Mouse (Mus musculus) lung, postnatal 0 days (tissue): Measurements from ENCODE around the gene Marveld2. TPM values are rescaled to one million over a fixed set of nuclear protein-coding genes. Genes with fewer than 3 reads are reported as not detected.

Experiments used
- ATAC-seq: fragments of 200-750 bp; cut with Nextera tagmentation; 2 replicates; pipeline ENCODE4 v1.8.0; 2017; ENCODE audit warnings: moderate library complexity
- DNase-seq: peaks from one replicate; pipeline ENCODE4 v3.0.0-alpha.2; 2016; ENCODE audit warnings: low spot score
- H3K27ac ChIP-seq: fragments of 300-500 bp; sonication (generic); 2 replicates; pipeline ENCODE4 v1.5.1; 2014; ENCODE audit warnings: antibody characterized with exemption, mild to moderate bottlenecking, low read length, mixed read lengths
- H3K27me3 ChIP-seq: fragments of 300-500 bp; sonication (generic); replicated peaks from 2 replicates; pipeline ENCODE4 v1.6.1; 2014; ENCODE audit warnings: low read length, mixed read lengths; ENCODE audit not compliant: insufficient read depth
- H3K36me3 ChIP-seq: fragments of 300-500 bp; sonication (generic); 2 replicates; pipeline ENCODE4 v1.6.1; 2014; ENCODE audit warnings: low read length, mixed read lengths; ENCODE audit not compliant: insufficient read depth
- H3K4me1 ChIP-seq: fragments of 300-500 bp; sonication (generic); 2 replicates; pipeline ENCODE4 v1.6.1; 2014; ENCODE audit warnings: antibody characterized with exemption, low read depth, low read length, mixed read lengths; ENCODE audit not compliant: insufficient read depth
- H3K4me2 ChIP-seq: fragments of 300-500 bp; sonication (generic); replicated peaks from 2 replicates; pipeline ENCODE4 v1.6.1; 2014; ENCODE audit warnings: low read depth, mild to moderate bottlenecking, low read length, moderate library complexity, mixed read lengths
- H3K4me3 ChIP-seq: fragments of 300-500 bp; sonication (generic); 2 replicates; pipeline ENCODE4 v1.5.1; 2014; ENCODE audit warnings: low read depth, low read length
- H3K9ac ChIP-seq: fragments of 300-500 bp; sonication (generic); replicated peaks from 2 replicates; pipeline ENCODE4 v1.6.1; 2014; ENCODE audit warnings: low read depth, mild to moderate bottlenecking
- H3K9me3 ChIP-seq: fragments of 300-500 bp; sonication (generic); 2 replicates; pipeline ENCODE4 v1.6.1; 2016; ENCODE audit warnings: low read length, mixed read lengths
- CTCF ChIP-seq: IDR thresholded peaks from 2 replicates; pipeline ENCODE4 v1.5.1; 2016; ENCODE audit warnings: antibody characterized with exemption, mild to moderate bottlenecking
- EP300 ChIP-seq: IDR thresholded peaks from 2 replicates; pipeline ENCODE4 v1.6.1; 2016; ENCODE audit warnings: antibody characterized with exemption, mild to moderate bottlenecking, control low read depth
- WGBS: fragments of 180-500 bp; shearing (Covaris S2); extraction: QIAGEN DNeasy Blood & Tissue Kit; methylation state at CpG from one replicate; pipeline ENCODE4 v1.1.7; 2014; 5-methylcytosine and 5-hydroxymethylcytosine counted together
- polyA plus RNA-seq: library from polyadenylated mRNA; unstranded; fragments of >200 nt; fragmentation: Nextera tagmentation; extraction: Ambion mirVana; gene quantifications from 2 replicates; pipeline ENCODE4 v1.2.1, GENCODE M21; 2015

Gene Marveld2
- polyA plus RNA-seq, 1 experiment from 2014 or later, result 11.8 TPM

- H3K4me3 ChIP-seq, result no peak overlapping the region
- H3K27ac ChIP-seq, result peak overlapping the region; percentile 70
- DNase-seq, result peak; percentile 74
- H3K27me3 ChIP-seq, result no peaks in the 10 kb centered on the region
- no peaks in the 10 kb centered on the region for H3K36me3 ChIP-seq
- H3K9ac ChIP-seq, result no peak overlapping the region
- H3K4me2 ChIP-seq, result no peak overlapping the region
- no peaks in the 10 kb centered on the region for H3K4me1 ChIP-seq
- no peak for TF ChIP-seq EP300
- no peak; the same call in 1 of the 2 replicates for TF ChIP-seq CTCF
- ATAC-seq, result peak; percentile 73
- H3K9me3 ChIP-seq, result no peaks in the 10 kb centered on the region
- 54% methylated on average over 11 of the region's 17 CpGs for WGBS
Observed at GRCm38 (mm10) chr13:100594041-100594792, 22.6 kb downstream of the Marveld2 start.

- Histone ChIP-seq H3K36me3 (no peaks in the 10 kb centered on the region), H3K27ac (no peak overlapping the region), H3K4me1 (no peaks in the 10 kb centered on the region), H3K4me3 (0 out of 2 replicates have a peak overlapping the region, but pooled peaks have one; percentile 2), H3K4me2 (no peak overlapping the region), H3K9me3 (no peaks in the 10 kb centered on the region), H3K9ac (no peak overlapping the region), H3K27me3 (no peaks in the 10 kb centered on the region)
- no peak for DNase-seq
- 85% methylated on average over 11 of the region's 12 CpGs for WGBS
- no peak for TF ChIP-seq CTCF
- TF ChIP-seq EP300, result no peak
- no peak for ATAC-seq
Observed at GRCm38 (mm10) chr13:100588646-100589045, 28.1 kb downstream of the Marveld2 start.

- peak overlapping the region; percentile 21; the same call in 1 of the 2 replicates for H3K27ac ChIP-seq
- H3K9me3 ChIP-seq, result no peaks in the 10 kb centered on the region
- ATAC-seq (no peak), DNase-seq (no peak)
- no peaks in the 10 kb centered on the region for H3K4me1 ChIP-seq
- H3K36me3 ChIP-seq, result no peaks in the 10 kb centered on the region
- no peak overlapping the region for H3K9ac ChIP-seq
- no peak overlapping the region for H3K4me2 ChIP-seq
- 37% methylated on average over 6 of the region's 6 CpGs for WGBS
- no peak overlapping the region for H3K4me3 ChIP-seq
- TF ChIP-seq CTCF, result no peak
- no peak for TF ChIP-seq EP300
- H3K27me3 ChIP-seq, result no peaks in the 10 kb centered on the region
Observed at GRCm38 (mm10) chr13:100582144-100582543, 34.6 kb downstream of the Marveld2 start.

GRCm38 (mm10) chr13:100581701-100582100 lies 35.1 kb downstream of the Marveld2 start:
- no peak overlapping the region for H3K4me2 ChIP-seq
- H3K4me1 ChIP-seq, result no peaks in the 10 kb centered on the region
- WGBS, result 10% methylated on average over 3 of the region's 3 CpGs
- no peaks in the 10 kb centered on the region for H3K27me3 ChIP-seq
- ATAC-seq (peak; percentile 46), DNase-seq (peak; percentile 35)
- TF ChIP-seq EP300 (no peak), CTCF (no peak)
- no peak overlapping the region for H3K9ac ChIP-seq
- peak overlapping the region; percentile 21; the same call in 1 of the 2 replicates for H3K27ac ChIP-seq
- no peaks in the 10 kb centered on the region for H3K36me3 ChIP-seq
- H3K9me3 ChIP-seq, result no peaks in the 10 kb centered on the region
- no peak overlapping the region for H3K4me3 ChIP-seq

GRCm38 (mm10) chr13:100579951-100580350 lies 36.8 kb downstream of the Marveld2 start:
- no peak overlapping the region for H3K9ac ChIP-seq
- no peak overlapping the region for H3K4me2 ChIP-seq
- no peak for DNase-seq
- no peaks in the 10 kb centered on the region for H3K9me3 ChIP-seq
- no peak for ATAC-seq
- no peaks in the 10 kb centered on the region for H3K27me3 ChIP-seq
- H3K27ac ChIP-seq, result no peak overlapping the region
- no peaks in the 10 kb centered on the region for H3K36me3 ChIP-seq
- TF ChIP-seq CTCF (peak; percentile 28; the same call in 1 of the 2 replicates), EP300 (no peak)
- H3K4me1 ChIP-seq, result no peaks in the 10 kb centered on the region
- no peak overlapping the region for H3K4me3 ChIP-seq

- no peak overlapping the region for H3K27ac ChIP-seq
- no peak for DNase-seq
- H3K9me3 ChIP-seq, result no peaks in the 10 kb centered on the region
- no peak overlapping the region for H3K4me2 ChIP-seq
- H3K27me3 ChIP-seq, result no peaks in the 10 kb centered on the region
- no peaks in the 10 kb centered on the region for H3K4me1 ChIP-seq
- H3K36me3 ChIP-seq, result no peaks in the 10 kb centered on the region
- WGBS, result 31% methylated on average over 3 of the region's 3 CpGs
- ATAC-seq, result no peak
- H3K4me3 ChIP-seq, result no peak overlapping the region
- TF ChIP-seq CTCF (no peak), EP300 (no peak)
- no peak overlapping the region for H3K9ac ChIP-seq
Observed at GRCm38 (mm10) chr13:100579220-100579619, 37.6 kb downstream of the Marveld2 start.
